Mouse (Mus musculus) thymus, postnatal 14 days (tissue): ENCODE data around the gene Rab26.

ENCODE experiments used
- DNase-seq: peaks from one replicate; pipeline ENCODE4 v3.0.0; 2021

The Rab26 gene

GRCm38 (mm10) chr17:24546234-24546633 is 12.2 kb upstream of the Rab26 start:
- DNase-seq: no peak

GRCm38 (mm10) chr17:24545247-24545646 is 11.2 kb upstream of the Rab26 start:
- DNase-seq: no peak

GRCm38 (mm10) chr17:24544613-24545012 is 10.6 kb upstream of the Rab26 start:
- DNase-seq: no peak

GRCm38 (mm10) chr17:24540375-24540774 is 6.4 kb upstream of the Rab26 start:
- DNase-seq: peak; percentile 72

GRCm38 (mm10) chr17:24538950-24539349 is 4.9 kb upstream of the Rab26 start:
- DNase-seq: peak; percentile 66

- no peak for DNase-seq
Measured at GRCm38 (mm10) chr17:24537536-24537935, 3.5 kb upstream of the Rab26 start.

- DNase-seq: no peak
Measured at GRCm38 (mm10) chr17:24535300-24535699, 1.3 kb upstream of the Rab26 start.

GRCm38 (mm10) chr17:24533099-24533992 is 664 bp downstream of the Rab26 start:
- peak; percentile 88 for DNase-seq

GRCm38 (mm10) chr17:24532045-24532444 is 2.0 kb downstream of the Rab26 start:
- no peak for DNase-seq

- DNase-seq: no peak
Measured at GRCm38 (mm10) chr17:24531064-24531463, 2.9 kb downstream of the Rab26 start.

- no peak for DNase-seq
Measured at GRCm38 (mm10) chr17:24530361-24531050, 3.5 kb downstream of the Rab26 start.

- no peak for DNase-seq
Measured at GRCm38 (mm10) chr17:24529883-24530282, 4.1 kb downstream of the Rab26 start.

GRCm38 (mm10) chr17:24529007-24529451 is 5.0 kb downstream of the Rab26 start:
- DNase-seq: peak; percentile 67

- no peak for DNase-seq
Measured at GRCm38 (mm10) chr17:24528560-24528918, 5.5 kb downstream of the Rab26 start.

GRCm38 (mm10) chr17:24527723-24528559 is 6.1 kb downstream of the Rab26 start, which contains the start of gene Traf7:
Traf7 (minus strand) TSS chr17:24527938.
- DNase-seq: peak; percentile 91

- DNase-seq: no peak
Measured at GRCm38 (mm10) chr17:24527315-24527714, 6.7 kb downstream of the Rab26 start.

- no peak for DNase-seq
Measured at GRCm38 (mm10) chr17:24524734-24525133, 9.3 kb downstream of the Rab26 start.

- DNase-seq: no peak
Measured at GRCm38 (mm10) chr17:24520450-24520849, 13.6 kb downstream of the Rab26 start.

- no peak for DNase-seq
Measured at GRCm38 (mm10) chr17:24514270-24515257, 19.4 kb downstream of the Rab26 start.

- no peak for DNase-seq
Measured at GRCm38 (mm10) chr17:24513609-24514008, 20.4 kb downstream of the Rab26 start.

- DNase-seq: no peak
Measured at GRCm38 (mm10) chr17:24507806-24508460, 26.1 kb downstream of the Rab26 start.
